Mouse (Mus musculus): ENCODE data around the gene As3mt. TPM values are rescaled to one million over a fixed set of nuclear protein-coding genes. Genes with fewer than 3 reads are reported as not detected.

Gene As3mt
- polyA plus RNA-seq, 1 experiment from 2014 or later = 30.3 TPM

- peaks cover 41% of the 10 kb centered on the region for H3K27me3 ChIP-seq (ENCODE audit: insufficient read depth, poor library complexity, severe bottlenecking)
- WGBS = under 1% methylated on average over 59 of the region's 59 CpGs
- H3K4me3 ChIP-seq = peak within 1 kb of the TSS; percentile 78
- peak within 1 kb of the TSS; percentile 90 for H3K27ac ChIP-seq
- peak; percentile 100 for DNase-seq (ENCODE audit: low spot score)
- H3K36me3 ChIP-seq = no peaks in the 10 kb centered on the region
- peaks cover 36% of the 10 kb centered on the region for H3K4me1 ChIP-seq (replicated peaks)
- H3K9me3 ChIP-seq = no peaks in the 10 kb centered on the region
Observed at GRCm38 (mm10) chr19:46761247-46761946, 54.1 kb downstream of the As3mt start, which contains the start of gene Cnnm2. Cnnm2 (plus strand) TSS chr19:46761596.

GRCm38 (mm10) chr19:46761971-46762290 is 54.7 kb downstream of the As3mt start:
- no peak for DNase-seq (ENCODE audit: low spot score)
- Histone ChIP-seq H3K4me1 (replicated peaks) (peaks cover 36% of the 10 kb centered on the region), H3K27me3 (ENCODE audit: insufficient read depth, poor library complexity, severe bottlenecking) (peaks cover 41% of the 10 kb centered on the region), H3K9me3 (no peaks in the 10 kb centered on the region), H3K4me3 (peak overlapping the region; percentile 78), H3K27ac (peak overlapping the region; percentile 90), H3K36me3 (no peaks in the 10 kb centered on the region)
- WGBS = under 1% methylated on average over 36 of the region's 36 CpGs

GRCm38 (mm10) chr19:46762291-46762991 is 55.2 kb downstream of the As3mt start:
- peak overlapping the region; percentile 78 for H3K4me3 ChIP-seq
- under 1% methylated on average over 50 of the region's 50 CpGs for WGBS
- peak; percentile 56 for DNase-seq (ENCODE audit: low spot score)

GRCm38 (mm10) chr19:46762992-46763342 is 55.7 kb downstream of the As3mt start:
- no peaks in the 10 kb centered on the region for H3K9me3 ChIP-seq
- no peaks in the 10 kb centered on the region for H3K36me3 ChIP-seq
- no peak overlapping the region for H3K27ac ChIP-seq
- H3K4me3 ChIP-seq = peak overlapping the region; percentile 78
- under 1% methylated on average over 19 of the region's 19 CpGs for WGBS
- DNase-seq (ENCODE audit: low spot score) = no peak
- H3K27me3 ChIP-seq (ENCODE audit: insufficient read depth, poor library complexity, severe bottlenecking) = peaks cover 41% of the 10 kb centered on the region
- peaks cover 36% of the 10 kb centered on the region for H3K4me1 ChIP-seq (replicated peaks)

More at GRCm38 (mm10) chr19:46762291-46762991, 55.2 kb downstream of the As3mt start:
- Histone ChIP-seq H3K36me3 (no peaks in the 10 kb centered on the region), H3K9me3 (no peaks in the 10 kb centered on the region), H3K27me3 (ENCODE audit: insufficient read depth, poor library complexity, severe bottlenecking) (peaks cover 41% of the 10 kb centered on the region), H3K27ac (peak overlapping the region; percentile 90), H3K4me1 (replicated peaks) (peaks cover 36% of the 10 kb centered on the region)

- Histone ChIP-seq H3K36me3 (no peaks in the 10 kb centered on the region), H3K27ac (no peak overlapping the region), H3K27me3 (ENCODE audit: insufficient read depth, poor library complexity, severe bottlenecking) (peaks cover 37% of the 10 kb centered on the region), H3K4me1 (replicated peaks) (peaks cover 36% of the 10 kb centered on the region), H3K4me3 (peak overlapping the region; percentile 78), H3K9me3 (no peaks in the 10 kb centered on the region)
- WGBS = 10% methylated on average over 7 of the region's 7 CpGs
- no peak for DNase-seq (ENCODE audit: low spot score)
Observed at GRCm38 (mm10) chr19:46763356-46763755, 56.1 kb downstream of the As3mt start.

- no peaks in the 10 kb centered on the region for H3K9me3 ChIP-seq
- no peak overlapping the region for H3K27ac ChIP-seq
- WGBS = 60% methylated on average over 12 of the region's 12 CpGs
- no peaks in the 10 kb centered on the region for H3K36me3 ChIP-seq
- peaks cover 31% of the 10 kb centered on the region for H3K27me3 ChIP-seq (ENCODE audit: insufficient read depth, poor library complexity, severe bottlenecking)
- peak overlapping the region; percentile 78; the same call in 1 of the 2 replicates for H3K4me3 ChIP-seq
- peaks cover 36% of the 10 kb centered on the region for H3K4me1 ChIP-seq (replicated peaks)
- DNase-seq (ENCODE audit: low spot score) = no peak
Observed at GRCm38 (mm10) chr19:46763932-46764762, 56.9 kb downstream of the As3mt start.

GRCm38 (mm10) chr19:46764763-46765117 is 57.5 kb downstream of the As3mt start:
- no peak for DNase-seq (ENCODE audit: low spot score)
- Histone ChIP-seq H3K4me1 (replicated peaks) (peaks cover 36% of the 10 kb centered on the region), H3K27ac (no peak overlapping the region), H3K4me3 (peak overlapping the region; percentile 78; the same call in 1 of the 2 replicates), H3K9me3 (no peaks in the 10 kb centered on the region), H3K36me3 (no peaks in the 10 kb centered on the region), H3K27me3 (ENCODE audit: insufficient read depth, poor library complexity, severe bottlenecking) (peaks cover 29% of the 10 kb centered on the region)
- WGBS = 64% methylated on average over 9 of the region's 9 CpGs

GRCm38 (mm10) chr19:46766125-46766524 is 58.9 kb downstream of the As3mt start:
- DNase-seq (ENCODE audit: low spot score) = no peak
- no peak overlapping the region for H3K27ac ChIP-seq
- H3K27me3 ChIP-seq (ENCODE audit: insufficient read depth, poor library complexity, severe bottlenecking) = peaks cover 29% of the 10 kb centered on the region
- H3K4me1 ChIP-seq (replicated peaks) = peaks cover 30% of the 10 kb centered on the region
- no peak overlapping the region for H3K4me3 ChIP-seq
- H3K9me3 ChIP-seq = no peaks in the 10 kb centered on the region
- no peaks in the 10 kb centered on the region for H3K36me3 ChIP-seq
- 75% methylated on average over 5 of the region's 5 CpGs for WGBS

- Histone ChIP-seq H3K9me3 (no peaks in the 10 kb centered on the region), H3K4me1 (replicated peaks) (peaks cover 6% of the 10 kb centered on the region), H3K27me3 (ENCODE audit: insufficient read depth, poor library complexity, severe bottlenecking) (peaks cover 2% of the 10 kb centered on the region), H3K4me3 (no peak overlapping the region), H3K36me3 (no peaks in the 10 kb centered on the region), H3K27ac (no peak overlapping the region)
- DNase-seq (ENCODE audit: low spot score) = no peak
- WGBS = 92% methylated on average over 11 of the region's 11 CpGs
Observed at GRCm38 (mm10) chr19:46769759-46770158, 62.5 kb downstream of the As3mt start.

- Histone ChIP-seq H3K36me3 (no peaks in the 10 kb centered on the region), H3K4me1 (replicated peaks) (peaks cover 4% of the 10 kb centered on the region; the same call in 1 of the 2 replicates), H3K27ac (no peak overlapping the region), H3K9me3 (no peaks in the 10 kb centered on the region), H3K27me3 (ENCODE audit: insufficient read depth, poor library complexity, severe bottlenecking) (no peaks in the 10 kb centered on the region), H3K4me3 (no peak overlapping the region)
- no peak for DNase-seq (ENCODE audit: low spot score)
- WGBS = 89% methylated on average over 6 of the region's 6 CpGs
Observed at GRCm38 (mm10) chr19:46771801-46772200, 64.5 kb downstream of the As3mt start.

GRCm38 (mm10) chr19:46776391-46776790 is 69.1 kb downstream of the As3mt start:
- WGBS = 74% methylated on average over 5 of the region's 5 CpGs
- Histone ChIP-seq H3K4me3 (no peak overlapping the region), H3K27me3 (ENCODE audit: insufficient read depth, poor library complexity, severe bottlenecking) (no peaks in the 10 kb centered on the region), H3K36me3 (no peaks in the 10 kb centered on the region), H3K9me3 (no peaks in the 10 kb centered on the region), H3K4me1 (replicated peaks) (peaks cover 7% of the 10 kb centered on the region; the same call in 1 of the 2 replicates), H3K27ac (no peak overlapping the region)
- DNase-seq (ENCODE audit: low spot score) = no peak

GRCm38 (mm10) chr19:46776850-46777249 is 69.6 kb downstream of the As3mt start:
- Histone ChIP-seq H3K4me3 (no peak overlapping the region), H3K27ac (no peak overlapping the region), H3K27me3 (ENCODE audit: insufficient read depth, poor library complexity, severe bottlenecking) (no peaks in the 10 kb centered on the region), H3K9me3 (no peaks in the 10 kb centered on the region), H3K36me3 (no peaks in the 10 kb centered on the region), H3K4me1 (replicated peaks) (peaks cover 7% of the 10 kb centered on the region; the same call in 1 of the 2 replicates)
- DNase-seq (ENCODE audit: low spot score) = no peak
- 86% methylated on average over 3 of the region's 3 CpGs for WGBS
